Mouse (Mus musculus): ENCODE results near the gene Cntn6. TPM values are rescaled to one million over a fixed set of nuclear protein-coding genes. Genes with fewer than 3 reads are reported as not detected.

Cntn6 gene
- total RNA-seq, 1 experiment, result not detected

GRCm38 (mm10) chr6:104688439-104689125 lies 196.0 kb downstream of the Cntn6 start:
- no peak for DNase-seq (ENCODE audit: low read depth, low spot score)
- Histone ChIP-seq H3K9ac (ENCODE audit: insufficient read depth, low read depth, low read length, poor library complexity, severe bottlenecking) (no peak overlapping the region), H3K27ac (ENCODE audit: insufficient read depth, low read depth, low read length, poor library complexity, severe bottlenecking) (no peak overlapping the region), H3K4me1 (ENCODE audit: control insufficient read depth in 2 of 2, insufficient read depth in 2 of 2, low read length in 2 of 2, poor library complexity in 1 of 2) (no peaks in the 10 kb centered on the region), H3K36me3 (ENCODE audit: control insufficient read depth, insufficient read depth, low read length, poor library complexity, severe bottlenecking) (no peaks in the 10 kb centered on the region), H3K9me3 (ENCODE audit: control insufficient read depth, insufficient read depth, low read depth, low read length) (no peaks in the 10 kb centered on the region), H3K4me3 (ENCODE audit: insufficient read depth in 1 of 2, low read depth in 1 of 2, low read length in 2 of 2, poor library complexity in 1 of 2, severe bottlenecking in 1 of 2) (no peak overlapping the region)
- TF ChIP-seq CHD2 (IDR thresholded peaks at IDR 0.05; ENCODE audit: low read depth, low read length) (no peak), MAFK (IDR thresholded peaks at IDR 0.05; ENCODE audit: insufficient read depth, low read depth, low read length) (no peak), ZC3H11A (IDR thresholded peaks at IDR 0.05; ENCODE audit: borderline replicate concordance, low read depth, low read length) (no peak), HCFC1 (IDR thresholded peaks at IDR 0.05; ENCODE audit: borderline replicate concordance, insufficient read depth, low read length) (no peak), ZNF384 (IDR thresholded peaks at IDR 0.05; ENCODE audit: low read depth, low read length) (no peak)
- in situ Hi-C loops (cut with MboI; ENCODE audit: low sequenced_read_pairs in 2 of 2, unreplicated experiment in 2 of 2), result no loop called here

- no peaks in the 10 kb centered on the region for H3K4me1 ChIP-seq (ENCODE audit: control insufficient read depth in 2 of 2, insufficient read depth in 2 of 2, low read length in 2 of 2, poor library complexity in 1 of 2)
- in situ Hi-C loops (cut with MboI; ENCODE audit: low sequenced_read_pairs in 2 of 2, unreplicated experiment in 2 of 2), result no loop called here
- TF ChIP-seq ZC3H11A (IDR thresholded peaks at IDR 0.05; ENCODE audit: borderline replicate concordance, low read depth, low read length) (no peak), ZNF384 (IDR thresholded peaks at IDR 0.05; ENCODE audit: low read depth, low read length) (no peak), MAFK (IDR thresholded peaks at IDR 0.05; ENCODE audit: insufficient read depth, low read depth, low read length) (no peak), HCFC1 (IDR thresholded peaks at IDR 0.05; ENCODE audit: borderline replicate concordance, insufficient read depth, low read length) (no peak), CHD2 (IDR thresholded peaks at IDR 0.05; ENCODE audit: low read depth, low read length) (no peak)
- H3K9ac ChIP-seq (ENCODE audit: insufficient read depth, low read depth, low read length, poor library complexity, severe bottlenecking), result no peak overlapping the region
- no peaks in the 10 kb centered on the region for H3K36me3 ChIP-seq (ENCODE audit: control insufficient read depth, insufficient read depth, low read length, poor library complexity, severe bottlenecking)
- no peak overlapping the region for H3K4me3 ChIP-seq (ENCODE audit: insufficient read depth in 1 of 2, low read depth in 1 of 2, low read length in 2 of 2, poor library complexity in 1 of 2, severe bottlenecking in 1 of 2)
- H3K9me3 ChIP-seq (ENCODE audit: control insufficient read depth, insufficient read depth, low read depth, low read length), result no peaks in the 10 kb centered on the region
- DNase-seq (ENCODE audit: low read depth, low spot score), result no peak
- no peak overlapping the region for H3K27ac ChIP-seq (ENCODE audit: insufficient read depth, low read depth, low read length, poor library complexity, severe bottlenecking)
Observed at GRCm38 (mm10) chr6:104728571-104728970, 236.0 kb downstream of the Cntn6 start.

DNA sequence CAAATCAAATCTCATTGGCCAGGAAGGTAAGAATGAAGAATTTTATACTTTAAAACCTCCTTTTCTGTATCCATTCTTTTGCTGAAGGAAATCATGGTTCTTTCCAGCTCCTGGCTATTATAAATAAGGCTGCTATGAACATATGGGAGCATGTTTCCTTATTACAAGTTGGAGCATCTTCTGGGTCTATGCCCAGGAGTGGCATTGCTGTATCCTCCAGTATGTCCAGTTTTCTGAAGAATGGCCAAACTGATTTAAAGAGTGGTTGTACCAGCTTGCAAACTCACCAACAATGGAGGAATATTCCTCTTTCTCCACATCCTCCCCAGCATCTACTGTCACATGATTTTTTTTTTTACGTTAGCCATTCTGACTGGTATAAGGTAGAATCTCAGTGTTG lies 241.7 kb downstream of the Cntn6 start:
- Histone ChIP-seq H3K9me3 (ENCODE audit: control insufficient read depth, insufficient read depth, low read depth, low read length) (no peaks in the 10 kb centered on the region), H3K36me3 (ENCODE audit: control insufficient read depth, insufficient read depth, low read length, poor library complexity, severe bottlenecking) (no peaks in the 10 kb centered on the region), H3K27ac (ENCODE audit: insufficient read depth, low read depth, low read length, poor library complexity, severe bottlenecking) (no peak overlapping the region), H3K4me1 (ENCODE audit: control insufficient read depth in 2 of 2, insufficient read depth in 2 of 2, low read length in 2 of 2, poor library complexity in 1 of 2) (no peaks in the 10 kb centered on the region), H3K4me3 (ENCODE audit: insufficient read depth in 1 of 2, low read depth in 1 of 2, low read length in 2 of 2, poor library complexity in 1 of 2, severe bottlenecking in 1 of 2) (no peak overlapping the region), H3K9ac (ENCODE audit: insufficient read depth, low read depth, low read length, poor library complexity, severe bottlenecking) (no peak overlapping the region)
- in situ Hi-C loops (cut with MboI; ENCODE audit: low sequenced_read_pairs in 2 of 2, unreplicated experiment in 2 of 2), result no loop called here
- DNase-seq (ENCODE audit: low read depth, low spot score), result no peak
- TF ChIP-seq HCFC1 (IDR thresholded peaks at IDR 0.05; ENCODE audit: borderline replicate concordance, insufficient read depth, low read length) (no peak), CHD2 (IDR thresholded peaks at IDR 0.05; ENCODE audit: low read depth, low read length) (no peak), MAFK (IDR thresholded peaks at IDR 0.05; ENCODE audit: insufficient read depth, low read depth, low read length) (no peak), ZC3H11A (IDR thresholded peaks at IDR 0.05; ENCODE audit: borderline replicate concordance, low read depth, low read length) (no peak), ZNF384 (IDR thresholded peaks at IDR 0.05; ENCODE audit: low read depth, low read length) (no peak)

GRCm38 (mm10) chr6:104738999-104739398 lies 246.4 kb downstream of the Cntn6 start:
- H3K4me1 ChIP-seq (ENCODE audit: control insufficient read depth in 2 of 2, insufficient read depth in 2 of 2, low read length in 2 of 2, poor library complexity in 1 of 2), result no peaks in the 10 kb centered on the region
- in situ Hi-C loops (cut with MboI; ENCODE audit: low sequenced_read_pairs in 2 of 2, unreplicated experiment in 2 of 2), result no loop called here
- TF ChIP-seq ZNF384 (IDR thresholded peaks at IDR 0.05; ENCODE audit: low read depth, low read length) (no peak), HCFC1 (IDR thresholded peaks at IDR 0.05; ENCODE audit: borderline replicate concordance, insufficient read depth, low read length) (no peak), ZC3H11A (IDR thresholded peaks at IDR 0.05; ENCODE audit: borderline replicate concordance, low read depth, low read length) (no peak), CHD2 (IDR thresholded peaks at IDR 0.05; ENCODE audit: low read depth, low read length) (no peak), MAFK (IDR thresholded peaks at IDR 0.05; ENCODE audit: insufficient read depth, low read depth, low read length) (peak; percentile 81)
- H3K4me3 ChIP-seq (ENCODE audit: insufficient read depth in 1 of 2, low read depth in 1 of 2, low read length in 2 of 2, poor library complexity in 1 of 2, severe bottlenecking in 1 of 2), result no peak overlapping the region
- no peaks in the 10 kb centered on the region for H3K36me3 ChIP-seq (ENCODE audit: control insufficient read depth, insufficient read depth, low read length, poor library complexity, severe bottlenecking)
- no peak overlapping the region for H3K9ac ChIP-seq (ENCODE audit: insufficient read depth, low read depth, low read length, poor library complexity, severe bottlenecking)
- H3K9me3 ChIP-seq (ENCODE audit: control insufficient read depth, insufficient read depth, low read depth, low read length), result no peaks in the 10 kb centered on the region
- no peak overlapping the region for H3K27ac ChIP-seq (ENCODE audit: insufficient read depth, low read depth, low read length, poor library complexity, severe bottlenecking)
- no peak for DNase-seq (ENCODE audit: low read depth, low spot score)

Measured in ES-E14 (cell line).